Mouse (Mus musculus) cerebellum, adult 2 months (tissue): ENCODE data around the gene Plxna2.

Experiments
- CTCF ChIP-seq: fragments of 200-500 bp; IDR thresholded peaks from 2 replicates; pipeline ENCODE4 v1.5.1; 2011; ENCODE audit warnings: low read depth, mild to moderate bottlenecking, control low read depth, low read length, moderate library complexity, borderline replicate concordance; ENCODE audit not compliant: insufficient read depth
- POLR2A ChIP-seq: fragments of 200-500 bp; IDR thresholded peaks from 2 replicates; pipeline ENCODE4 v1.6.1; 2011; ENCODE audit warnings: low read length, control low read depth, borderline replicate concordance; ENCODE audit not compliant: insufficient read depth

GRCm38 (mm10) chr1:194587532-194587931 lies 30.5 kb upstream of the Plxna2 start:
- TF ChIP-seq CTCF (no peak), POLR2A (no peak)
